Mouse (Mus musculus): ENCODE measurements around the gene Limk1. TPM values are rescaled to one million over a fixed set of nuclear protein-coding genes. Genes with fewer than 3 reads are reported as not detected.
"Not testable (repeated sequence)": the region's sequence is repeated elsewhere in the genome, so short reads cannot be mapped to it uniquely, and the experiment has no call there.

Limk1 gene
- polyA plus RNA-seq, 1 experiment = 22.3 TPM

- Histone ChIP-seq H3K4me2 (ENCODE audit: low read depth) (no peak overlapping the region), H3K36me3 (ENCODE audit: control insufficient read depth, insufficient read depth) (no peaks in the 10 kb centered on the region), H3K27me3 (ENCODE audit: control insufficient read depth, insufficient read depth, insufficient read length) (no peaks in the 10 kb centered on the region), H3ac (ENCODE audit: control insufficient read depth, insufficient read length) (no peak overlapping the region), H3K4me3 (no peak overlapping the region), H3K79me2 (ENCODE audit: control insufficient read depth, insufficient read depth) (no peaks in the 10 kb centered on the region)
- TF ChIP-seq REST (IDR thresholded peaks at IDR 0.05; ENCODE audit: insufficient read depth, insufficient read length) (no peak), CEBPB (IDR thresholded peaks at IDR 0.05; ENCODE audit: insufficient read depth, poor library complexity, severe bottlenecking) (no peak), MYOG (IDR thresholded peaks at IDR 0.05; ENCODE audit: control insufficient read depth in 1 of 3, insufficient read depth in 1 of 3, insufficient read length in 2 of 3, low read depth in 2 of 3) (no peak), MAX (IDR thresholded peaks at IDR 0.05; ENCODE audit: low read depth) (no peak), POLR2A (IDR thresholded peaks at IDR 0.05; ENCODE audit: insufficient read length, low read depth) (no peak), SRF (IDR thresholded peaks at IDR 0.05; ENCODE audit: control insufficient read depth, insufficient read length, low read depth) (no peak), USF1 (IDR thresholded peaks at IDR 0.05; ENCODE audit: low read depth) (no peak), POLR2AphosphoS2 (IDR thresholded peaks at IDR 0.05; ENCODE audit: insufficient read length, low read depth) (no peak), TCF3 (IDR thresholded peaks at IDR 0.05; ENCODE audit: insufficient read length, low read depth) (no peak), E2F4 (IDR thresholded peaks at IDR 0.05; ENCODE audit: insufficient read depth) (no peak), MYOD1 (IDR thresholded peaks at IDR 0.05; ENCODE audit: control insufficient read depth in 1 of 3, insufficient read length in 2 of 3, low read depth in 2 of 3) (no peak), TCF12 (IDR thresholded peaks at IDR 0.05; ENCODE audit: insufficient read depth, poor library complexity, severe bottlenecking) (no peak)
These were observed 37.5 kb downstream of the Limk1 start for GRCm38 (mm10) chr5:134650926-134651325.

GRCm38 (mm10) chr5:134648976-134649375 lies 39.4 kb downstream of the Limk1 start:
- H3ac ChIP-seq (ENCODE audit: control insufficient read depth, insufficient read length) = not testable (repeated sequence)

DNA sequence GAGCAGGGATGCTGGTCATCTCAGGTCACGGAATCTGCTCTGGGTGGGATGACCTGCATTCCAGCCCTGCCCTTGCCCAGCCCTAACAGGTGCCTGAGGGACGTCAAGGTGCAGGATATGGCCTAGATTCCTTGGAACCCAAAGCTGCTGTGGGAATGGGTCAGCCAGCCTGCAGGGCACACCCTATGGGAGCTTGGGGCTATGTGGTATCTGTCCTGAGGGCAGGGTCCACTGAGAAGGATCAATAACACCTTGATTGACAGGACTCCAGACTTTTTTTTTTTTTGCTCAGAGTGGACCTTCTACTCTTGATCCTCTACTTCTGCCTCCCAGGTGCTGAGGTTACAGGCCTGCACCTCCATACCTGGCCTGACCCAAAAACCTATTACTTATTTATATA lies 41.0 kb downstream of the Limk1 start:
- H3ac ChIP-seq (ENCODE audit: control insufficient read depth, insufficient read length) = no peak overlapping the region
- TF ChIP-seq CEBPB (IDR thresholded peaks at IDR 0.05; ENCODE audit: insufficient read depth, poor library complexity, severe bottlenecking) = no peak
- no peak for TF ChIP-seq MYOD1 (IDR thresholded peaks at IDR 0.05; ENCODE audit: control insufficient read depth in 1 of 3, insufficient read length in 2 of 3, low read depth in 2 of 3)
- no peak for TF ChIP-seq POLR2AphosphoS2 (IDR thresholded peaks at IDR 0.05; ENCODE audit: insufficient read length, low read depth)
- TF ChIP-seq E2F4 (IDR thresholded peaks at IDR 0.05; ENCODE audit: insufficient read depth) = no peak
- TF ChIP-seq POLR2A (IDR thresholded peaks at IDR 0.05; ENCODE audit: insufficient read length, low read depth) = no peak
- no peak for TF ChIP-seq MYOG (IDR thresholded peaks at IDR 0.05; ENCODE audit: control insufficient read depth in 1 of 3, insufficient read depth in 1 of 3, insufficient read length in 2 of 3, low read depth in 2 of 3)
- no peak for TF ChIP-seq TCF3 (IDR thresholded peaks at IDR 0.05; ENCODE audit: insufficient read length, low read depth)
- TF ChIP-seq TCF12 (IDR thresholded peaks at IDR 0.05; ENCODE audit: insufficient read depth, poor library complexity, severe bottlenecking) = no peak
- no peak for TF ChIP-seq SRF (IDR thresholded peaks at IDR 0.05; ENCODE audit: control insufficient read depth, insufficient read length, low read depth)
- no peak for TF ChIP-seq REST (IDR thresholded peaks at IDR 0.05; ENCODE audit: insufficient read depth, insufficient read length)
- TF ChIP-seq USF1 (IDR thresholded peaks at IDR 0.05; ENCODE audit: low read depth) = no peak
- TF ChIP-seq MAX (IDR thresholded peaks at IDR 0.05; ENCODE audit: low read depth) = no peak
- H3K4me3 ChIP-seq = no peak overlapping the region
- no peaks in the 10 kb centered on the region for H3K36me3 ChIP-seq (ENCODE audit: control insufficient read depth, insufficient read depth)
- no peak overlapping the region for H3K4me2 ChIP-seq (ENCODE audit: low read depth)
- H3K79me2 ChIP-seq (ENCODE audit: control insufficient read depth, insufficient read depth) = no peaks in the 10 kb centered on the region
- H3K27me3 ChIP-seq (ENCODE audit: control insufficient read depth, insufficient read depth, insufficient read length) = no peaks in the 10 kb centered on the region

More at GRCm38 (mm10) chr5:134648976-134649375, 39.4 kb downstream of the Limk1 start:
- H3K36me3 ChIP-seq (ENCODE audit: control insufficient read depth, insufficient read depth); H3K79me2 ChIP-seq (ENCODE audit: control insufficient read depth, insufficient read depth); H3K4me2 ChIP-seq (ENCODE audit: low read depth); H3K27me3 ChIP-seq (ENCODE audit: control insufficient read depth, insufficient read depth, insufficient read length); H3K4me3 ChIP-seq: not testable (repeated sequence)

DNA sequence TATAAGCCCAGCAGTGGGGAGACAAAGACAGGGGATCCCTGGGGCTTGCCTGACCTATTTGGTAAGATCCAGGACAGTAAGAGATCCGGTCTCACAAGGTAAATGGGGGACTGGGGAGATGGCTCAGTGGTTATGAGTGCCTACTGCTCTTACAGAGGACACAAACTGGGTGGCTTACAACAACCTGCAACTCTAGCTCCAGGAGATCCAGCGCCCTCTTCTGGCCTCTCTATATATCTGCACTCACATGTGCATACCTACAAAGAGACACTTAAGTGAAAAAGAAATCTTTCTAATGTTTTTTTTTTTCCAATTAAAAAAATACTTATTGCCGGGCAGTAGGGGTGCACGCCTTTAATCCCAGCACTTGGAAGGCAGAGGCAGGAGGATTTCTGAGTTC lies 41.9 kb downstream of the Limk1 start:
- no peaks in the 10 kb centered on the region for H3K36me3 ChIP-seq (ENCODE audit: control insufficient read depth, insufficient read depth)
- H3ac ChIP-seq (ENCODE audit: control insufficient read depth, insufficient read length) = no peak overlapping the region

DNA sequence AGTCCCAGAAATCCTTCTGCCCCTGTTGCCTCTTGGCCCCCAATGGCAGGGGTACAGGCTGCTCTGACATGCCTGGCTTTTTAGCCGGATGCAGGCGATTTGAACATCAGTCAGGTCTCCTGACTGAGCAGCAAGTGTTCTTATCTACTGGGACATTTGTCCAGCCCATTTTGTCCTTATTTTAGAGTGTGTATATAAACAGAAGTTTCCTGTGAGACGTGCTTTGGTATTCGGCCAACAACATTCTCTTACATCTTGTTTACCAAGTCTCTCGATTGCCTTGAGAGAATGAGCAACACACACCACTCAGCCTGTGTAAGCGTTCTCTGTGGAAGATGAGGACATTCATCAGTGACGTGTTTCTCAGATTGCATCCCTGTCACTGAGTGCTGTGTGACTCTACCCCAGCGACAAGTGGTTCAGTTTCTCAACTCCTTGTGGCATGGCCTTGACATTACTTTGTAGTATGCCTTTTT lies 43.7 kb downstream of the Limk1 start:
- Histone ChIP-seq H3K36me3 (ENCODE audit: control insufficient read depth, insufficient read depth) (no peaks in the 10 kb centered on the region), H3K27me3 (ENCODE audit: control insufficient read depth, insufficient read depth, insufficient read length) (no peaks in the 10 kb centered on the region), H3ac (ENCODE audit: control insufficient read depth, insufficient read length) (no peak overlapping the region), H3K4me3 (no peak overlapping the region), H3K79me2 (ENCODE audit: control insufficient read depth, insufficient read depth) (no peaks in the 10 kb centered on the region), H3K4me2 (ENCODE audit: low read depth) (no peak overlapping the region)
- no peak for TF ChIP-seq POLR2AphosphoS2 (IDR thresholded peaks at IDR 0.05; ENCODE audit: insufficient read length, low read depth)
- no peak for TF ChIP-seq TCF12 (IDR thresholded peaks at IDR 0.05; ENCODE audit: insufficient read depth, poor library complexity, severe bottlenecking)
- no peak for TF ChIP-seq MYOG (IDR thresholded peaks at IDR 0.05; ENCODE audit: control insufficient read depth in 1 of 3, insufficient read depth in 1 of 3, insufficient read length in 2 of 3, low read depth in 2 of 3)
- no peak for TF ChIP-seq POLR2A (IDR thresholded peaks at IDR 0.05; ENCODE audit: insufficient read length, low read depth)
- TF ChIP-seq TCF3 (IDR thresholded peaks at IDR 0.05; ENCODE audit: insufficient read length, low read depth) = no peak
- no peak for TF ChIP-seq MAX (IDR thresholded peaks at IDR 0.05; ENCODE audit: low read depth)
- TF ChIP-seq CEBPB (IDR thresholded peaks at IDR 0.05; ENCODE audit: insufficient read depth, poor library complexity, severe bottlenecking) = no peak
- no peak for TF ChIP-seq SRF (IDR thresholded peaks at IDR 0.05; ENCODE audit: control insufficient read depth, insufficient read length, low read depth)
- TF ChIP-seq REST (IDR thresholded peaks at IDR 0.05; ENCODE audit: insufficient read depth, insufficient read length) = no peak
- TF ChIP-seq MYOD1 (IDR thresholded peaks at IDR 0.05; ENCODE audit: control insufficient read depth in 1 of 3, insufficient read length in 2 of 3, low read depth in 2 of 3) = no peak
- TF ChIP-seq E2F4 (IDR thresholded peaks at IDR 0.05; ENCODE audit: insufficient read depth) = no peak
- TF ChIP-seq USF1 (IDR thresholded peaks at IDR 0.05; ENCODE audit: low read depth) = no peak

More for the DNA sequence above, 41.9 kb downstream of the Limk1 start:
- Histone ChIP-seq H3K27me3 (ENCODE audit: control insufficient read depth, insufficient read depth, insufficient read length) (no peaks in the 10 kb centered on the region), H3K4me2 (ENCODE audit: low read depth) (no peak overlapping the region), H3K79me2 (ENCODE audit: control insufficient read depth, insufficient read depth) (no peaks in the 10 kb centered on the region), H3K4me3 (no peak overlapping the region)
- no peak for TF ChIP-seq TCF3 (IDR thresholded peaks at IDR 0.05; ENCODE audit: insufficient read length, low read depth)
- no peak for TF ChIP-seq CEBPB (IDR thresholded peaks at IDR 0.05; ENCODE audit: insufficient read depth, poor library complexity, severe bottlenecking)
- TF ChIP-seq MYOG (IDR thresholded peaks at IDR 0.05; ENCODE audit: control insufficient read depth in 1 of 3, insufficient read depth in 1 of 3, insufficient read length in 2 of 3, low read depth in 2 of 3) = no peak
- no peak for TF ChIP-seq MYOD1 (IDR thresholded peaks at IDR 0.05; ENCODE audit: control insufficient read depth in 1 of 3, insufficient read length in 2 of 3, low read depth in 2 of 3)
- TF ChIP-seq POLR2A (IDR thresholded peaks at IDR 0.05; ENCODE audit: insufficient read length, low read depth) = no peak
- TF ChIP-seq REST (IDR thresholded peaks at IDR 0.05; ENCODE audit: insufficient read depth, insufficient read length) = no peak
- TF ChIP-seq TCF12 (IDR thresholded peaks at IDR 0.05; ENCODE audit: insufficient read depth, poor library complexity, severe bottlenecking) = no peak
- no peak for TF ChIP-seq POLR2AphosphoS2 (IDR thresholded peaks at IDR 0.05; ENCODE audit: insufficient read length, low read depth)
- TF ChIP-seq SRF (IDR thresholded peaks at IDR 0.05; ENCODE audit: control insufficient read depth, insufficient read length, low read depth) = no peak
- TF ChIP-seq USF1 (IDR thresholded peaks at IDR 0.05; ENCODE audit: low read depth) = no peak
- no peak for TF ChIP-seq MAX (IDR thresholded peaks at IDR 0.05; ENCODE audit: low read depth)
- no peak for TF ChIP-seq E2F4 (IDR thresholded peaks at IDR 0.05; ENCODE audit: insufficient read depth)
